Mouse (Mus musculus) 3T3-L1 (cell line): ENCODE data around the gene Pramel1.
"Not testable (repeated sequence)": the region's sequence is repeated elsewhere in the genome, so short reads cannot be mapped to it uniquely, and the experiment has no call there.

Experiments
- DNase-seq: peaks from one replicate; pipeline ENCODE4 v3.0.0-alpha.2; 2015; ENCODE audit warnings: low read depth, low spot score

Pramel1 gene

GRCm38 (mm10) chr4:143394181-143394580 is at the start of gene Pramel1:
Gene Pramel1, plus strand, starts transcription at chr4:143394428.
- no peak for DNase-seq

- not testable (repeated sequence) for DNase-seq
Observed at GRCm38 (mm10) chr4:143345491-143345890, 48.7 kb upstream of the Pramel1 start.

- DNase-seq, result no peak
Observed at GRCm38 (mm10) chr4:143348678-143349077, 45.5 kb upstream of the Pramel1 start.

GRCm38 (mm10) chr4:143349484-143349906 is 44.7 kb upstream of the Pramel1 start, which contains the start of gene Lrrc38:
Gene Lrrc38, plus strand, starts transcription at chr4:143349757.
- DNase-seq, result no peak

GRCm38 (mm10) chr4:143350047-143351015 is 43.9 kb upstream of the Pramel1 start:
- no peak for DNase-seq

GRCm38 (mm10) chr4:143352301-143352700 is 41.9 kb upstream of the Pramel1 start:
- no peak for DNase-seq

GRCm38 (mm10) chr4:143361520-143361919 is 32.7 kb upstream of the Pramel1 start:
- no peak for DNase-seq

GRCm38 (mm10) chr4:143366415-143367041 is 27.7 kb upstream of the Pramel1 start:
- no peak for DNase-seq

- no peak for DNase-seq
Observed at GRCm38 (mm10) chr4:143379480-143379879, 14.7 kb upstream of the Pramel1 start.

- no peak for DNase-seq
Observed at GRCm38 (mm10) chr4:143379931-143380715, 14.1 kb upstream of the Pramel1 start.

GRCm38 (mm10) chr4:143380716-143381004 is 13.6 kb upstream of the Pramel1 start:
- DNase-seq, result peak; percentile 71

- DNase-seq, result no peak
Observed at GRCm38 (mm10) chr4:143382163-143382562, 12.1 kb upstream of the Pramel1 start.

GRCm38 (mm10) chr4:143383646-143384045 is 10.6 kb upstream of the Pramel1 start:
- DNase-seq, result peak; percentile 21

- DNase-seq, result no peak
Observed at GRCm38 (mm10) chr4:143388955-143389702, 5.1 kb upstream of the Pramel1 start.

- peak; percentile 37 for DNase-seq
Observed at GRCm38 (mm10) chr4:143411566-143412218, 17.5 kb downstream of the Pramel1 start.

GRCm38 (mm10) chr4:143412219-143413092 is 18.2 kb downstream of the Pramel1 start, which contains the start of gene Pramef8:
Gene Pramef8, plus strand, starts transcription at chr4:143412426.
- peak; percentile 96 for DNase-seq

GRCm38 (mm10) chr4:143413621-143414020 is 19.4 kb downstream of the Pramel1 start:
- no peak for DNase-seq

GRCm38 (mm10) chr4:143414121-143414520 is 19.9 kb downstream of the Pramel1 start:
- no peak for DNase-seq

GRCm38 (mm10) chr4:143426770-143427169 is 32.5 kb downstream of the Pramel1 start:
- DNase-seq, result not testable (repeated sequence)
